Mouse (Mus musculus): ENCODE measurements at regions not wholly inside any gene's neighbourhood (a gene's known extent, or its start where the extent isn't known, plus 50 kb on each side); places are given as distances from the start of the nearest gene placed in this dataset.

DNA sequence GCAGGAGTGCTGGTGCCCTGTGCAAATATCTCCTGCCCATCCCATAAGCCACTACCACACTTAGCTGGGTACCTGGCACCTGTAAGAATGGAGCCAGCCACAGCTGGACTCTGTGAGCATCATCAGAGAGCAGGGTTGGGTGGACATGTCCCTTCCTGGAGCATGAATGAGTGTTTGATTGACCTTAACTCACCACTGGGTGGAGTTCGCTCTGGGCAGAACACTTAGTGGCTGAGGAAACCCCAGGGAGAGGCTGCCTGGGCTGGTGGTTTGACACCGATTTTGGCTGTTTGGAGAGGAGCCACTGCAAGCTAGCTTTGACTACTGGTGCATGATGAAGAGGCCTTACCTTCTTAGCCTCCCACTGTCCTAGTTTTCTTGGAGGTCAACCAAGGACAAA lies 208.3 kb upstream of the Rnaseh2b start:
- TF ChIP-seq CTCF (IDR thresholded peaks at IDR 0.05; ENCODE audit: borderline replicate concordance, control insufficient read depth, extremely low read depth, insufficient read depth, low read length, poor library complexity), result no peak
- no peak for TF ChIP-seq POLR2A (IDR thresholded peaks at IDR 0.05; ENCODE audit: control insufficient read depth, extremely low read depth, insufficient read depth, low read length, poor library complexity)

Measured in thymus, adult 2 months (tissue).